8 mouse cellular contexts compared by ENCODE assay signal in genomic region chr8:93011439-93011838, GRCm38 (mm10). TPM values are rescaled to one million over a fixed set of nuclear protein-coding genes. Genes with fewer than 3 reads are reported as not detected.
DNase-seq lines count a peak whose midpoint lies in the region; ATAC-seq lines count a peak whose summit lies in the region.

No protein-coding gene starts in this region.

- no peak for ATAC-seq in heart, embryonic 11.5 days (replicated peaks; ENCODE audit: insufficient number of reproducible peaks, low FRiP score, low TSS enrichment)
- ATAC-seq in limb, embryonic 12.5 days (ENCODE audit: insufficient number of reproducible peaks, insufficient read depth, low FRiP score, low TSS enrichment, low read depth): 0 out of 2 replicates have a peak, but pooled peaks have one; percentile 37
- 0 out of 2 replicates have a peak, but pooled peaks have one; percentile 63 for ATAC-seq in stomach, embryonic 14.5 days (ENCODE audit: insufficient number of reproducible peaks, insufficient read depth, low FRiP score, low read depth)

- no peaks in the 10 kb centered on the region for H3K27me3 ChIP-seq in heart, embryonic 11.5 days (ENCODE audit: control insufficient read depth, insufficient read depth, low read length)
- no peaks in the 10 kb centered on the region for H3K27me3 ChIP-seq in limb, embryonic 12.5 days
- H3K27me3 ChIP-seq in stomach, embryonic 14.5 days (ENCODE audit: control insufficient read depth, insufficient read depth, low read length): no peaks in the 10 kb centered on the region

- H3K4me3 ChIP-seq in heart, embryonic 11.5 days (ENCODE audit: low read depth, low read length): no peak overlapping the region
- no peak overlapping the region for H3K4me3 ChIP-seq in limb, embryonic 12.5 days (replicated peaks)
- H3K4me3 ChIP-seq in stomach, embryonic 14.5 days (ENCODE audit: low read depth, low read length): no peak overlapping the region

- peaks cover 4% of the 10 kb centered on the region for H3K4me1 ChIP-seq in heart, embryonic 11.5 days (ENCODE audit: control insufficient read depth, insufficient read depth, low read length)
- H3K4me1 ChIP-seq in limb, embryonic 12.5 days (replicated peaks): no peaks in the 10 kb centered on the region
- no peaks in the 10 kb centered on the region for H3K4me1 ChIP-seq in stomach, embryonic 14.5 days (ENCODE audit: control insufficient read depth, insufficient read depth, low read length)

- H3K9ac ChIP-seq in heart, embryonic 11.5 days (ENCODE audit: low read depth, low read length): no peak overlapping the region
- no peak overlapping the region for H3K9ac ChIP-seq in limb, embryonic 12.5 days (replicated peaks)
- no peak overlapping the region for H3K9ac ChIP-seq in stomach, embryonic 14.5 days (replicated peaks; ENCODE audit: low read depth, low read length)

- no peaks in the 10 kb centered on the region for H3K36me3 ChIP-seq in heart, embryonic 11.5 days (ENCODE audit: control insufficient read depth, insufficient read depth, low read length)
- no peaks in the 10 kb centered on the region for H3K36me3 ChIP-seq in limb, embryonic 12.5 days
- no peaks in the 10 kb centered on the region for H3K36me3 ChIP-seq in stomach, embryonic 14.5 days (ENCODE audit: control insufficient read depth, insufficient read depth, low read length)

- H3K27ac ChIP-seq in heart, embryonic 11.5 days (ENCODE audit: low read depth, low read length): no peak overlapping the region
- H3K27ac ChIP-seq in limb, embryonic 12.5 days: no peak overlapping the region
- no peak overlapping the region for H3K27ac ChIP-seq in stomach, embryonic 14.5 days (ENCODE audit: low read length)

- 12% methylated on average over 9 of the region's 9 CpGs for WGBS in heart, embryonic 11.5 days (ENCODE audit: insufficient replicate concordance)
- 11% methylated on average over 9 of the region's 9 CpGs for WGBS in limb, embryonic 12.5 days
- WGBS in stomach, embryonic 14.5 days: 7% methylated on average over 9 of the region's 9 CpGs

- DNase-seq in heart, adult 11 months: peak; percentile 94
- DNase-seq in embryo, embryonic 10.5 days (ENCODE audit: low spot score): peak; percentile 95
- DNase-seq in gastrocnemius, postnatal 4 days (ENCODE audit: low spot score in 2 of 2): peak; percentile 65 to 86
- DNase-seq in kidney, adult 9 months: peak; percentile 82
- peak; percentile 40 for DNase-seq in naive thymus-derived CD4-positive, alpha-beta T cell, adult 2 months (ENCODE audit: low read depth)

- H3K9me3 ChIP-seq in heart, embryonic 11.5 days (replicated peaks; ENCODE audit: control insufficient read depth, low read length): no peaks in the 10 kb centered on the region
- H3K9me3 ChIP-seq in limb, embryonic 12.5 days: no peaks in the 10 kb centered on the region
- H3K9me3 ChIP-seq in stomach, embryonic 14.5 days (ENCODE audit: control insufficient read depth, low read depth, low read length): no peaks in the 10 kb centered on the region

- no peak overlapping the region for H3K4me2 ChIP-seq in heart, embryonic 11.5 days
- no peak overlapping the region for H3K4me2 ChIP-seq in limb, embryonic 12.5 days
- H3K4me2 ChIP-seq in stomach, embryonic 14.5 days (replicated peaks; ENCODE audit: low read depth, low read length): no peak overlapping the region

RNA-seq across cellular contexts. Expression of gene Ces1a, which starts 36.6 kb away (rescaled TPM):
- polyA plus RNA-seq in heart, embryonic 11.5 days (2014; fragmentation: Nextera tagmentation; extraction: Ambion mirVana): not detected in 2 replicates
- not detected for total RNA-seq in gastrocnemius, postnatal 4 days (2021)
- polyA plus RNA-seq in limb, embryonic 12.5 days (2016; fragmentation: Nextera tagmentation; extraction: Ambion mirVana): not detected in 2 replicates
- polyA plus RNA-seq in stomach, embryonic 14.5 days (2014; fragmentation: Nextera tagmentation; extraction: Ambion mirVana): not detected in 2 replicates

RNA-seq across cellular contexts. Expression of gene Slc6a2, which starts 51.6 kb away (rescaled TPM):
- not detected in 2 replicates for polyA plus RNA-seq in heart, embryonic 11.5 days (2014; fragmentation: Nextera tagmentation; extraction: Ambion mirVana)
- total RNA-seq in gastrocnemius, postnatal 4 days (2021): under 1 TPM; 0.65 to 0.83 TPM
- polyA plus RNA-seq in limb, embryonic 12.5 days (2016; fragmentation: Nextera tagmentation; extraction: Ambion mirVana): 0.04 and 0.09 TPM in 2 replicates
- polyA plus RNA-seq in stomach, embryonic 14.5 days (2014; fragmentation: Nextera tagmentation; extraction: Ambion mirVana): 0.06 and 0.07 TPM in 2 replicates

Comparison
In these comparisons a context has a peak if more than half of its experiments do, and no peak if none do; other contexts are left out.
1. DNase-seq: peak in every context shown above with its lines; median percentile 95 in embryo, embryonic 10.5 days; 94 in heart, adult 11 months; 82 in kidney, adult 9 months; 76 in gastrocnemius, postnatal 4 days; 40 in naive thymus-derived CD4-positive, alpha-beta T cell, adult 2 months.